In the genomic region with DNA sequence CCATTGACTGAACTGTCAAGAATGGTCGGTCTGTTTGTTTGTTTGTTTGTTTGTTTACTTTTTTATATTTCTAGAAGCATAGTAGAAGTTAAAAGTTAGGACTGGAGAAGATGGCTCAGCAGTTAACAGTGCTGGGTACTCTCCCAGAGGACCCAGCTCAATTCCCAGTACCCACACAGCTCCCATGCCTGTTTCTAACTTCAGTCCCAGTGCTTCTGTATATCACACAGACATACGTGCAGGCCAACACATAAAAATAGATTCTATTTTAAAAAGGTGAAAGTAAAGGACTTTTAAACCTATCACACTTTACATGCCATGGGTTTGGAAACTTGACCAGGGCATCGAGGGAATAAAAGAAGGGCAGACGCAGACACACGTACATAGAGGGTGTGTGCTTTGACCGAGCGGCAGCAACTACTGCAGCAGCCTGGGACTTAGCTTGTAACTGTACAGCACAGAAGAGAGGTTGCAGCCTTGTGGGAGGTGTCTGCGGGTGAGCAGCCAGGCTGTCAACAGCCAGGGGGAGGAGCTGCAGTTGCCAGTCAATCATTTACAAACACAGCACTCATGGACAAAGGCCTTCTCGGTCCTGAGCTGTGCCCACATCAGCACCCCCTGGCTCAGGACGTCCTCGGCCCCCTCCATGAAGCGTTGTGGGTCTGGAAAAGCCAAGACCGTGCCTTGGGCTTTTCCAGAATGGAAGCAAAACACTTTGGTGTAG, we compare ENCODE assay signal across 8 mouse cellular contexts. TPM values are rescaled to one million over a fixed set of nuclear protein-coding genes. Genes with fewer than 3 reads are reported as not detected.
DNase-seq lines count a peak whose midpoint lies in the region; ATAC-seq and TF ChIP-seq lines count a peak whose summit lies in the region.

No protein-coding gene starts in this region.

- no peak for TF ChIP-seq CTCF in olfactory bulb, adult 2 months (IDR thresholded peaks at IDR 0.05; ENCODE audit: insufficient read depth, low read depth, low read length)

- peak overlapping the region; percentile 1; the same call in 1 of the 2 replicates for H3K9ac ChIP-seq in forebrain, embryonic 11.5 days (ENCODE audit: low read length)
- peak overlapping the region; percentile 52 for H3K9ac ChIP-seq in hindbrain, embryonic 16.5 days (ENCODE audit: low read depth, low read length)
- H3K9ac ChIP-seq in liver, embryonic 13.5 days: 0 out of 2 replicates have a peak overlapping the region, but pooled peaks have one; percentile 8

- WGBS in forebrain, embryonic 11.5 days: 48% methylated on average over 13 of the region's 13 CpGs
- WGBS in hindbrain, embryonic 16.5 days: 17% methylated on average over 13 of the region's 13 CpGs
- 52% methylated on average over 13 of the region's 13 CpGs for WGBS in liver, embryonic 13.5 days (ENCODE audit: insufficient replicate concordance)
- WGBS in olfactory bulb, adult 2 months: 10% methylated on average over 13 of the region's 13 CpGs

- H3K9me3 ChIP-seq in forebrain, embryonic 11.5 days (ENCODE audit: control insufficient read depth, low read length): no peaks in the 10 kb centered on the region
- H3K9me3 ChIP-seq in hindbrain, embryonic 16.5 days (ENCODE audit: control insufficient read depth, low read length): no peaks in the 10 kb centered on the region
- no peaks in the 10 kb centered on the region for H3K9me3 ChIP-seq in liver, embryonic 13.5 days (replicated peaks)

- peak; percentile 26 for DNase-seq in layer of hippocampus, adult 9-11 months
- DNase-seq in layer of hippocampus, adult 8-10 months (ENCODE audit: low spot score in 2 of 2): no peak
- peak; percentile 57 for DNase-seq in forebrain, embryonic 11.5 days (ENCODE audit: low spot score)
- no peak for DNase-seq in liver, embryonic 13.5 days
- DNase-seq in left cerebral cortex, postnatal 14 days (ENCODE audit: low spot score in 2 of 2): no peak

- H3K4me1 ChIP-seq in forebrain, embryonic 11.5 days (replicated peaks; ENCODE audit: control insufficient read depth, insufficient read depth, low read length): peaks cover 19% of the 10 kb centered on the region
- H3K4me1 ChIP-seq in hindbrain, embryonic 16.5 days (ENCODE audit: control insufficient read depth, insufficient read depth, low read depth, low read length): peaks cover 38% of the 10 kb centered on the region
- peaks cover 31% of the 10 kb centered on the region for H3K4me1 ChIP-seq in liver, embryonic 13.5 days (replicated peaks)
- H3K4me1 ChIP-seq in olfactory bulb, adult 2 months (ENCODE audit: control insufficient read depth, insufficient read depth, low read length): peaks cover 15% of the 10 kb centered on the region

- H3K27me3 ChIP-seq in forebrain, embryonic 11.5 days (ENCODE audit: control insufficient read depth, insufficient read depth, low read length): no peaks in the 10 kb centered on the region
- H3K27me3 ChIP-seq in hindbrain, embryonic 16.5 days (replicated peaks; ENCODE audit: control insufficient read depth, insufficient read depth, low read length): no peaks in the 10 kb centered on the region
- no peaks in the 10 kb centered on the region for H3K27me3 ChIP-seq in liver, embryonic 13.5 days

- H3K4me3 ChIP-seq in forebrain, embryonic 11.5 days (ENCODE audit: low read depth, low read length): no peak overlapping the region
- H3K4me3 ChIP-seq in hindbrain, embryonic 16.5 days (ENCODE audit: low read length): peak overlapping the region; percentile 69
- no peak overlapping the region for H3K4me3 ChIP-seq in liver, embryonic 13.5 days (replicated peaks)
- H3K4me3 ChIP-seq in olfactory bulb, adult 2 months (ENCODE audit: insufficient read depth, low read depth, low read length): peak overlapping the region; percentile 32

- peak; percentile 17 for ATAC-seq in forebrain, embryonic 11.5 days (replicated peaks; ENCODE audit: low FRiP score)
- peak; percentile 6; the same call in 1 of the 2 replicates for ATAC-seq in hindbrain, embryonic 16.5 days
- ATAC-seq in liver, embryonic 13.5 days (ENCODE audit: low read depth): peak; percentile 79
- ATAC-seq in CD4-positive, CD25-positive, alpha-beta regulatory T cell, adult 4 months: no peak

- no peaks in the 10 kb centered on the region for H3K36me3 ChIP-seq in forebrain, embryonic 11.5 days (ENCODE audit: control insufficient read depth, insufficient read depth, low read length)
- no peaks in the 10 kb centered on the region for H3K36me3 ChIP-seq in hindbrain, embryonic 16.5 days (ENCODE audit: control insufficient read depth, insufficient read depth, low read length)
- no peaks in the 10 kb centered on the region for H3K36me3 ChIP-seq in liver, embryonic 13.5 days

- intact Hi-C loops in left cerebral cortex, postnatal 14 days (cut with DNase I): no loop called here

- H3K27ac ChIP-seq in forebrain, embryonic 11.5 days (ENCODE audit: low read depth, low read length): no peak overlapping the region
- peak overlapping the region; percentile 23; the same call in 1 of the 2 replicates for H3K27ac ChIP-seq in hindbrain, embryonic 16.5 days (ENCODE audit: low read depth, low read length)
- peak overlapping the region; percentile 43; the same call in 1 of the 2 replicates for H3K27ac ChIP-seq in liver, embryonic 13.5 days
- H3K27ac ChIP-seq in olfactory bulb, adult 2 months (ENCODE audit: insufficient read depth, low read depth, low read length): no peak overlapping the region

- H3K4me2 ChIP-seq in forebrain, embryonic 11.5 days (ENCODE audit: low read depth, low read length, severe bottlenecking): peak overlapping the region; percentile 52; the same call in 1 of the 2 replicates
- H3K4me2 ChIP-seq in hindbrain, embryonic 16.5 days (ENCODE audit: low read length): peak overlapping the region; percentile 80
- H3K4me2 ChIP-seq in liver, embryonic 13.5 days: 0 out of 2 replicates have a peak overlapping the region, but pooled peaks have one; percentile 6

- TF ChIP-seq POLR2A in olfactory bulb, adult 2 months (IDR thresholded peaks at IDR 0.05; ENCODE audit: insufficient read depth, low read depth, low read length): no peak

RNA-seq across cellular contexts. Expression of gene Rufy3, which starts 22.5 kb away (rescaled TPM):
- total RNA-seq in layer of hippocampus, adult 8-10 months (2022): 100 to 1,000 TPM; 157 to 193 (median 180) TPM
- polyA plus RNA-seq in forebrain, embryonic 11.5 days (2014; fragmentation: Nextera tagmentation; extraction: Ambion mirVana): 96.8 and 96.9 TPM in 2 replicates
- 247 and 253 TPM in 2 replicates for polyA plus RNA-seq in hindbrain, embryonic 16.5 days (2015; fragmentation: Nextera tagmentation; extraction: Ambion mirVana)
- 3.7 and 4.5 TPM in 2 replicates for polyA plus RNA-seq in liver, embryonic 13.5 days (2015; fragmentation: Nextera tagmentation; extraction: Ambion mirVana)
- polyA plus RNA-seq in olfactory bulb, adult 2 months (2012; ENCODE audit: insufficient read depth, insufficient read length, low replicate concordance, missing spikeins): 110 TPM in 1 of 2 replicates, not detected in the other
- 1 to 10 TPM; 2.6 to 3.2 TPM for polyA plus RNA-seq in CD4-positive, CD25-positive, alpha-beta regulatory T cell, adult 4 months (2017; shearing (Covaris generic))
- total RNA-seq in left cerebral cortex, postnatal 14 days (2021): 100 to 1,000 TPM; 190 to 191 TPM

RNA-seq across cellular contexts. Expression of gene Utp3, which starts 33.1 kb away (rescaled TPM):
- 10 to 100 TPM; 25.4 to 30.3 (median 28.2) TPM for total RNA-seq in layer of hippocampus, adult 8-10 months (2022)
- 74.4 and 77.6 TPM in 2 replicates for polyA plus RNA-seq in forebrain, embryonic 11.5 days (2014; fragmentation: Nextera tagmentation; extraction: Ambion mirVana)
- 47.6 and 48.3 TPM in 2 replicates for polyA plus RNA-seq in hindbrain, embryonic 16.5 days (2015; fragmentation: Nextera tagmentation; extraction: Ambion mirVana)
- polyA plus RNA-seq in liver, embryonic 13.5 days (2015; fragmentation: Nextera tagmentation; extraction: Ambion mirVana): 45.8 and 50.6 TPM in 2 replicates
- not detected in 2 replicates for polyA plus RNA-seq in olfactory bulb, adult 2 months (2012; ENCODE audit: insufficient read depth, insufficient read length, low replicate concordance, missing spikeins)
- polyA plus RNA-seq in CD4-positive, CD25-positive, alpha-beta regulatory T cell, adult 4 months (2017; shearing (Covaris generic)): 10 to 100 TPM; 86.6 to 93.0 TPM
- total RNA-seq in left cerebral cortex, postnatal 14 days (2021): 10 to 100 TPM; 24.8 to 25.6 TPM

RNA-seq across cellular contexts. Expression of gene Jchain, which starts 59.7 kb away (rescaled TPM):
- total RNA-seq in layer of hippocampus, adult 8-10 months (2022): under 1 TPM; 0.23 to 0.39 (median 0.32) TPM
- 0.48 TPM in 1 of 2 replicates, not detected in the other for polyA plus RNA-seq in forebrain, embryonic 11.5 days (2014; fragmentation: Nextera tagmentation; extraction: Ambion mirVana)
- polyA plus RNA-seq in hindbrain, embryonic 16.5 days (2015; fragmentation: Nextera tagmentation; extraction: Ambion mirVana): 0.14 and 0.40 TPM in 2 replicates
- polyA plus RNA-seq in liver, embryonic 13.5 days (2015; fragmentation: Nextera tagmentation; extraction: Ambion mirVana): 0.15 and 0.38 TPM in 2 replicates
- polyA plus RNA-seq in olfactory bulb, adult 2 months (2012; ENCODE audit: insufficient read depth, insufficient read length, low replicate concordance, missing spikeins): not detected in 2 replicates
- 1 to 10 TPM in 1 of 2 experiments, not detected in 1; 5.6 TPM for polyA plus RNA-seq in CD4-positive, CD25-positive, alpha-beta regulatory T cell, adult 4 months (2017; shearing (Covaris generic))
- under 1 TPM; 0.20 to 0.34 TPM for total RNA-seq in left cerebral cortex, postnatal 14 days (2021)

Comparison
In these comparisons a context has a peak if more than half of its experiments do, and no peak if none do; other contexts are left out.
1. DNase-seq: peak in layer of hippocampus, adult 9-11 months (single experiment) and forebrain, embryonic 11.5 days (single experiment); none in layer of hippocampus, adult 8-10 months (0 of 2), liver, embryonic 13.5 days (single experiment) and left cerebral cortex, postnatal 14 days (0 of 2).
2. H3K27ac ChIP-seq: peak in hindbrain, embryonic 16.5 days (single experiment) and liver, embryonic 13.5 days (single experiment); none in forebrain, embryonic 11.5 days (single experiment) and olfactory bulb, adult 2 months (single experiment).
3. H3K4me2 ChIP-seq: peak in every context shown above with its lines; median percentile 80 in hindbrain, embryonic 16.5 days; 52 in forebrain, embryonic 11.5 days; 6 in liver, embryonic 13.5 days.
4. H3K4me3 ChIP-seq: peak in hindbrain, embryonic 16.5 days (single experiment) and olfactory bulb, adult 2 months (single experiment); none in forebrain, embryonic 11.5 days (single experiment) and liver, embryonic 13.5 days (single experiment).
5. H3K9ac ChIP-seq: peak in every context shown above with its lines; median percentile 52 in hindbrain, embryonic 16.5 days; 8 in liver, embryonic 13.5 days; 1 in forebrain, embryonic 11.5 days.
6. RNA of gene Utp3, which starts 33.1 kb away (polyA plus RNA-seq): 86.6 to 93.0 TPM in CD4-positive, CD25-positive, alpha-beta regulatory T cell, adult 4 months, 74.4 to 77.6 TPM in forebrain, embryonic 11.5 days, 47.6 to 48.3 TPM in hindbrain, embryonic 16.5 days and 45.8 to 50.6 TPM in liver, embryonic 13.5 days; not detected in olfactory bulb, adult 2 months; every median in the first group is over 10 times any median in the second.